Mouse (Mus musculus): Measurements from ENCODE around the gene A630023A22Rik. TPM values are rescaled to one million over a fixed set of nuclear protein-coding genes. Genes with fewer than 3 reads are reported as not detected.

The A630023A22Rik gene
- total RNA-seq (2021), result not detected
- long read RNA-seq, experiment 1, result 0 reads
- long read RNA-seq, experiment 2, result 0 reads

DNA sequence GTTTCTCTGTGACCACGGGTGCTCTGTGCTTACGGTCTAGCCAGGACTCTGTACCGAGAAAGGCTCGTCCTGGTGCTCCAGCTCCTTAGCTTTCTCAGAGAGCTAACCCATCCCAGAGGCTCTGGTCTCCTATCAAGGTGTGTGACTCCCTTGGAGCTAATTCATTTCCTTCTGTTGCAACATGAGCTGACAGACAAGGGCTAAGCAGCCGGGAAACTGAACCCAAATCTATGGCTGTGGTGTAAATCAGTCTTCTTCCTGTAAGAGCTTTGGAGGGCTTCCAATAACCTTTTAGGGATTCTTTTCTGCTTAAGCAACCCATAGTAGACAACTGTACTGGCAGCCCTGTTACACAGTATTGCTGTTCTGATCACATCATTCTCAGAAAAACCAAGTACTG is at the start of gene A630023A22Rik:
TSS of gene A630023A22Rik (minus strand) at position 154 of the 400 bp plus-strand sequence.
- DNase-seq (ENCODE audit: low spot score in 2 of 2), result peak in 1 of 2 experiments; percentile 7

DNA sequence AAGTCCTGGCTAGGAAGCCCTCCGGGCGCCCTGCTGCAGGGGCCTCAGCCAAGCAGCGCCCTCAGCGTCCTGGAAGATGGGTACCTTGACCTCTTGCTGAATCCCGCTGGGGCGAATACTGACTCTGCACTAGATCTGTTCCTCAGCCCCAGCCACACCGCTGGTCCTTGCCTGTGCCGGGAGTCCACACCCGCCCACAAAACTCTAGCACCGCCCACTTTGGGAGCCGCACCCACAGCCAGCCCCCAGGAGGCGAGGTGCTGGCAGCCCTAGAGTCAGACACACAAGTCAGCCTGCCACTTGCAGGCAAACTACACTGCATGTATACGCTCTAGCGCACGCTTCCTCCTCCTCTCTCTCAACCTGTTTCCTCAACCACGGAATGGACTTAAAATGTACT is 49.8 kb upstream of the A630023A22Rik start, which contains the start of gene Npy4r:
TSS of gene Npy4r (minus strand) at position 148 of the 400 bp plus-strand sequence.
- DNase-seq (ENCODE audit: low spot score in 2 of 2), result peak in 1 of 2 experiments; percentile 49

DNA sequence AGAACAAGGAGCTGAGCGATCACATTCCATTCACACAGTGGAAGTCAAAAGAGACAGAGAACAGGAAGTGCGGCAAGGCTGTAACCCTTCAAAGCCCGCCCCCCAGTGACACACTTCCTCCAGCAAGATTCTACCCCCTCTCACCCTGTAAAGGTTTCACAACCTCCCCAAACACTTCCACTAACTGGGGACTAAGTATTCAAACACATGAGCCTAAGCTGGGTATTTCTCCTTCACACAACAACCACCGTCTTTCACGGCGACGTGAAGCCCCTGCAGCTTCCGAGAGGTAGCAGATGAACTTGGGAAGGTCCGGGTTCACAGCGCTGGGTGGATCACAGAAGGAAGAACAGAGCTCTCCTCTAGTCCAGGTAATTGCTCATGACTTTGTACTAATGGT is 40.4 kb upstream of the A630023A22Rik start:
- DNase-seq (ENCODE audit: low spot score in 2 of 2), result no peak

DNA sequence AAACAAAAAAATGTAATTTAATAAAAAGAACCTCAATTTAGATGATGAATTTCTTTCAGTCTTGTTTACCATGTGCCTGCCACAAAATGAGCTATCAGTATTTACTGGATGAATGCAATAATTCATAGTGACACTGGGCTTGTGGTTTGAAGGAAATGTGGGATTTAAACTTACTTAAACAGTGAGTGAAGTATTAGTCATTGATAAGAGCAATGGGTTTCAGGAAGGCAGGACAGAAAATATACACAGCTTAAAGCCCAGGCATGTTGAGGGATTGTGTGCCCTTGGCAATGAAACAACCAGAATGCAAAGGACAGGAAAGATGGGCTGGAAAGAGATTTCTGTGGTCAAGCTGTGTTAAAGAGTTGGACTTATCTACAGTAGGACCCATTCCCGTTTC is 39.8 kb upstream of the A630023A22Rik start:
- no peak for DNase-seq (ENCODE audit: low spot score in 2 of 2)

- DNase-seq (ENCODE audit: low spot score in 2 of 2), result no peak
These were observed 37.4 kb upstream of the A630023A22Rik start for GRCm38 (mm10) chr14:34139671-34140664.

DNA sequence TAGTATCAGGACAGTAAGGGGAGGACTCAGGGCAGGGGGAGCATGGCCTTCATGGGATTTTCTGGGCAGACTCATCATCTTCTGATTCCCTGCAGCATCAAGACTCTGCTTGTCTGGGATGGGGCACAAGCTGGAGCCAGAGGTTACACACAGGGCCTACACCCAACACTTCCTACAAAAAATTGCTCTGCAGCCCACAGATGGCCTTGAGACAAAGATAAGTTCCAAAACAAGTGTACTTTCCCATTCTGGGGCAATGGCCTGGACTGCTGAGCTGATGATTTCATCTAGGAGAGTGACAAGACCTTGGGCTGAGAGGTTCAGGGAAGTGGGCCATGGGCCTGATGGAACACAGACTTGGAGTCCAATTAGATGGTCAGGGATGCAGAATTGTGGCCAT is 32.8 kb upstream of the A630023A22Rik start:
- no peak for DNase-seq (ENCODE audit: low spot score in 2 of 2)

DNA sequence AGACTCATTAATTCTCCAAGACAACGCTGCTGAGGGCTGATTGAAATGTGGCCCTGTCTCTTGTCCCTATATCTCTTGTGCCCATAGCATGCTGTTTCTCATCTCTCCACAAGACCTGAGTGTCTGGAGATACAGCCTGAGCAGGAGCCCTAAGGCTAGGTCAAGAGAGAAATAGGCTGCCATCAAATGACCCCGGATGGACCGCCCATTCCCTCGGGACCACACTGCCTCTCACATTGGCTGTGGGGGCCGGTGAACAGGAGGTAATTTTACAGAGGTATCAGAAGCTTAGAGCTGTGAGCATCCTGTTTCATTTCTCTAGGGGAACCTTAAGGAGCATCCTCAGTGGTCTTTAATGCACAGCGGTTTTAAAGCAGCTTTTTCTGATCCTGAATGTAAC is 28.7 kb upstream of the A630023A22Rik start:
- no peak for DNase-seq (ENCODE audit: low spot score in 2 of 2)

GRCm38 (mm10) chr14:34121691-34122090 is 19.1 kb upstream of the A630023A22Rik start:
- no peak for DNase-seq (ENCODE audit: low spot score in 2 of 2)

- DNase-seq (ENCODE audit: low spot score in 2 of 2), result no peak
These were observed 18.4 kb upstream of the A630023A22Rik start for GRCm38 (mm10) chr14:34120923-34121351.

GRCm38 (mm10) chr14:34120016-34120910 is 17.7 kb upstream of the A630023A22Rik start:
- no peak for DNase-seq (ENCODE audit: low spot score in 2 of 2)

DNA sequence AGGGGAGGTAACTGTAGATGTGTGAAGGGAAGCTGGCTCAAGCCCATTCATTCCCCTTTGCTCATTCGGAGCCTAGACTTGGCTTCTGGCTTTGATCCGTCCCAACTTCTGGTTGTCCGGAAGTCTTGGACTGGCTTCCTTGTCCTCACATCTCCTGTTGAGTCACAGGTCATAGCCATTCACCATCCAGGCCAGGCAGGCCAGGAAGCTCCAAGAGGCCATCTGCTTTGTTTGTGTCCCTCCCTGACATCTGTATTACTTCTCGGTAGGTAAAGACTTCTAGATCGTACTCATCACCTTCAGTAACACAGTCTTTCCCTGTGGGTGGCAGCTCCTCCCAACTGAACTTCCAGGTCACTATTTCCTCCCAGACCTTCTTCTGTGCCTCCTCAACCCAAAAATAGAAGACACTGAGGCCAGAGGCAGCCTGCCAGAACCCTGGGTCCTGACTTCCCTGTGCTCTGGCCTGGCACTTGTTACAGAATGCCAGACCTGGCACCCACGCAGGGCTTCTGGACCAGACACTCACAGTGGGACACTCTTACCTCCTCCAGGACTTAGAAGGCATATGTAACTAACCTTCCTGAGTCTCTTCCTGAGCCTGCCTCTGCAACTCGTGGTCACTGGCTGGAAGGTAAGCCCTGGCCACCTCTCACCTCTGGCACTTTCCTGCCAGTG is 16.6 kb upstream of the A630023A22Rik start:
- no peak for DNase-seq (ENCODE audit: low spot score in 2 of 2)

- DNase-seq (ENCODE audit: low spot score in 2 of 2), result no peak
These were observed 11.8 kb upstream of the A630023A22Rik start for GRCm38 (mm10) chr14:34114311-34114710.

GRCm38 (mm10) chr14:34107594-34107993 is 5.0 kb upstream of the A630023A22Rik start:
- no peak for DNase-seq (ENCODE audit: low spot score in 2 of 2)

- DNase-seq (ENCODE audit: low spot score in 2 of 2), result peak; percentile 12 to 55
These were observed 4.0 kb upstream of the A630023A22Rik start for GRCm38 (mm10) chr14:34106389-34107062.

DNA sequence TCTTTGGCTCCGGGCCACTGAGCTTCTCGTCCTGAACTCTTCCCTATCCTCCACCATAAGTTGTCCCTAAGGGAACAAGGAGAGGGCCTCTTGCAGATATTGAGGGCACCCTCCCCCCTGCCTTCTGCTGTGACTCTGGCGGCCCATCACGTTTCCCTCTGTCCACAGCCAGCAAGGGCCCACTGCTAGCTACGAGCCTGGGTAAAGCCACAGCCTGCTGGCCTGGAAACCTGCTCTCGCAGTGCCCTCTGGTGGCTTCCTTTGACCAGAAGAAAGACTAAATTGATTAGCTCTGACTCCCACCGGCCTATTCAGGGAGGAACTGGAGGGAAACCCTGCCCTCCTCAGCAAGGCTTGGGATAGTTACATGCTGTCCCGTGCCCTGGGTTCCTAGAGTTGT is 2.3 kb upstream of the A630023A22Rik start:
- DNase-seq (ENCODE audit: low spot score in 2 of 2), result peak; percentile 25 to 68

- DNase-seq (ENCODE audit: low spot score in 2 of 2), result peak in 1 of 2 experiments; percentile 1
These were observed 1.3 kb upstream of the A630023A22Rik start for GRCm38 (mm10) chr14:34103855-34104254.

DNA sequence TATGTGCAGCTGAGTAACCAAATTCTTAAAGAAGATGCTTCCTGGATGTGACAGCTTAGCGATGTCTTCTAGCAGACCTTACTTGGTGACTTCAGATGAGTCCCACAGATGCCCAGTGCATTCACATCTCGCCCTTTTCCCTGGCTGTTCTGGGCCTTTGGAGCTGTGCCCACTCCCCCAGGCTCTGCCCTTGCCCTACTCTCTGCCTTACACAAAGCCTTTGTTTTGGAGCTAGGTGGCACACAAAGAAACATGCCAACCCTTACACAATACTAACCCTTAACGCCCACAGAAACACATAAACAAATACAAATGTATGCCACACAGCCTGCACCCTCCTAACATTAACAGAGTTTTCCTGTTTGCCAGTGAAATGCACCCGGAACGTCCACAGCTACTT is 6.4 kb downstream of the A630023A22Rik start:
- no peak for DNase-seq (ENCODE audit: low spot score in 2 of 2)

GRCm38 (mm10) chr14:34092856-34093255 is 9.7 kb downstream of the A630023A22Rik start:
- DNase-seq (ENCODE audit: low spot score in 2 of 2), result no peak

DNA sequence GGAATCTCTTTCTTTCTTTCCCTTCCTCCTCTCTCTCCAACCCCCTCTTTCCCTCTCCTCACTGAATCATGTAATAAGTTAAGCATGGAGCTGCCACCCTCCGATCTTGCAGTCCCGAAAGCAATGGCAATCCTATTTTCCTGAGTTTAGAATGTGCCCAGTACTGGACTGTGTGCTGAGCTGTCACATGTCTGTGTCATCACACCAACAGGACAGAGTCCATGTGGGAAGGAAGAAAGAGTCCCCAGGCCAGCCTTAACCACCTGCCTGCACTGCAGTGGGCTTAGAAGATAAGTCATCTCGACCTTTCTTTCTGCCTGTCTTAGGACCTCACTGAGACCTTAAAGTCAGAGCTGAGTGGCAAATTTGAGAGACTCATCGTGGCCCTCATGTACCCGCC is 11.1 kb downstream of the A630023A22Rik start:
- DNase-seq (ENCODE audit: low spot score in 2 of 2), result no peak

- DNase-seq (ENCODE audit: low spot score in 2 of 2), result no peak
These were observed 12.8 kb downstream of the A630023A22Rik start for GRCm38 (mm10) chr14:34089796-34090195.
